Mouse (Mus musculus) cerebellum, postnatal 14 days (tissue): ENCODE measurements around the gene 3110082J24Rik.
"Not testable (repeated sequence)": the region's sequence is repeated elsewhere in the genome, so short reads cannot be mapped to it uniquely, and the experiment has no call there.

Source experiments
- DNase-seq, 2 experiments: peaks; one replicate each; pipeline ENCODE4 v3.0.0; 2021; ENCODE audit warnings: mixed read lengths in 2 of 2

The 3110082J24Rik gene

DNA sequence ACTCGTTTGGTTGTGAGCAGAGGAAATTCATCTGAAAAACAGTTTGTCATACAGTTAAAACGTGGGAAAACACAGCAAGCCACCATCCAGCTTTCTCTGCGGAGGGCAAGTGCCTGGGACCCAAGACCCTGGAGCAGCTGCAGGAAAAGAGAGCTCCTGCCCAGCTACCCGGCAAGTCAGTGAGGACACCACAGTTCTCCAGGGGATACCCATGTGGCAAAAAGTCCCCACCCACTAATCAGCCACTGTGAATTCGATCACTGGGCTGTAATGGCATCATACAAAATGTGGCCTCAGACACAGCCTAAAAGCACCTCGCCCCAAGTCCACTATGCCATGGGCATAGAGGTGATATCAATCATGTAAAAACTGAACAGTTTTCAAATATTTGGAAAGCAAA, 34.2 kb downstream of the 3110082J24Rik start:
- DNase-seq = no peak

DNA sequence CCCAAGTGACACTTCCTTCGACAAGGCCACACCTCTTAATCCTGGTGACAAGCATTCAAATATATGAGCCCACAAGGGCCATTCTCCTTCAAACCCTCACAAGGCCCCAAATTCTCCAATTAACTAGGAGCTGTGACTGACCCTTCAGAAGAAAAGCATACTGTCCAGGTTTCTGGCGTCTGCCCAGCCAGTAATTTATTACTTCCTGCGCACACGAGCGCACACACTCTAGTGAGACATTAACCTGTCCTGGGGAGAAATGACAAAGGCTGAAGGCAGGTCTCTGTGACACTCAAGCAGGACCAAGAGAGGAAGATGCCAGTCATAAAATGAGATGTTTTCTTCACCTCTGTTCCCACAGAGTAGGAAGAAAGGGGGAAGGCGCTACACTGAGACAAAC, 38.2 kb downstream of the 3110082J24Rik start:
- DNase-seq = no peak

DNA sequence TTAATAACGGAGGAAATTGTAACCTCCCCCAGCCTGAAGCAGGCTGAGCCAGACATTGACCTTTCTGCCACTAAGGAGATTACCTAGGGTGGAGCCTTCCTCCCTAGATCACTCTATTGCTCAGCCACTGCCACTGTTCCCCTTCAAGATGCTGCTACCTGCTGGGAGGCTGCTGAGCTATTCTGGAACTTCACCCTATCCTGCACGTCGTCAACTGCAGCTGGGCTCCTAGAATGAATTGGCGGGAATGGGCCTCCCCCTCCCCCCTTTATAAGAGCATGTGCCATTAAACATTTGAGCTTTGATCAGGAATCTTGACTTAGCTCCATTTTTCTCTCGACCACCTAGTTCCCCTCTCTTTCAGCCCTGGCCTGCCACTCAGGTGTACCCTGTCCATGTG, 46.3 kb downstream of the 3110082J24Rik start:
- DNase-seq = not testable (repeated sequence)

DNA sequence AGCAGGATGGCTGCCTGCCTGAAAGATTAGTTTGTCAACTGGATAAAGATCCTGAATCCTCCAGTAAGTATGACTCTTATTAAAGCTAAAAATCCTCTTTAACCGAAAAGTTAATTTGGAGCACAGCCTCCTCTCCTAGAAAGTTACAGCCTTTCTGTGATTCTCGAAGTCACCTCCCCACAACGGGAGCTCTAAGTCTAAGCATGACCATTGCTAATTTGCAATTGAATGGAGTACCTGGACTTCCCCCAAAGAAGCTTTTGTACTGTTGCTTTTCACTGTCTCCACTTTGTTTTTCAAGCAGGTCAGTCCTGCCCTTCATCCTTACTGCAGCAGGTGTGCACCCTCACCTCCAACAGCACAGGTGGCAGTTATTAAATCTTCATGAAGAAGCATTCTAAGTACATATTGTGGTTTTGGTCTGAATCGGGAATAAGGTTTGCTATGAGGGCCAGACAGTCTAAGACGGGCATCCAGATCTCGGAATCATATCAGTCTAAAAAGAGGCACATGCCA, 47.6 kb downstream of the 3110082J24Rik start:
- DNase-seq = no peak
